Mouse (Mus musculus) cerebellum, adult 2 months (tissue): Measurements from ENCODE around the gene Gng8. TPM values are rescaled to one million over a fixed set of nuclear protein-coding genes. Genes with fewer than 3 reads are reported as not detected.
A peak's percentile ranks its signal among the peaks of the same experiment; 100 is the strongest.

ENCODE experiments used
- DNase-seq, 2 experiments: peaks; one replicate each; pipeline ENCODE4 v3.0.0; 2021
- H3K27ac ChIP-seq: fragments of 200-500 bp; 2 replicates; pipeline ENCODE4 v1.5.1; 2012; ENCODE audit warnings: low read length, control low read depth, inconsistent platforms; ENCODE audit not compliant: insufficient read depth
- H3K27me3 ChIP-seq: fragments of 200-500 bp; 2 replicates; pipeline ENCODE4 v1.6.1; 2012; ENCODE audit warnings: inconsistent platforms, mild to moderate bottlenecking, low read length, moderate library complexity; ENCODE audit not compliant: control insufficient read depth, insufficient read depth
- H3K4me1 ChIP-seq: fragments of 200-500 bp; 2 replicates; pipeline ENCODE4 v1.6.1; 2011; ENCODE audit warnings: low read length; ENCODE audit not compliant: control insufficient read depth, insufficient read depth
- H3K4me3 ChIP-seq: fragments of 200-500 bp; replicated peaks from 2 replicates; pipeline ENCODE3; 2011; ENCODE audit warnings: mild to moderate bottlenecking, low read depth, low read length, control low read depth; ENCODE audit not compliant: insufficient read depth
- CTCF ChIP-seq: fragments of 200-500 bp; IDR thresholded peaks from 2 replicates; pipeline ENCODE4 v1.5.1; 2011; ENCODE audit warnings: low read depth, mild to moderate bottlenecking, control low read depth, low read length, moderate library complexity, borderline replicate concordance; ENCODE audit not compliant: insufficient read depth
- POLR2A ChIP-seq: fragments of 200-500 bp; IDR thresholded peaks from 2 replicates; pipeline ENCODE4 v1.6.1; 2011; ENCODE audit warnings: low read length, control low read depth, borderline replicate concordance; ENCODE audit not compliant: insufficient read depth
- WGBS: fragments of 180-500 bp; shearing (Covaris S2); methylation state at CpG from one replicate; pipeline ENCODE4 v1.1.7; 2018; 5-methylcytosine and 5-hydroxymethylcytosine counted together
- polyA plus RNA-seq: library from polyadenylated mRNA; depleted of rRNA; stranded (reverse); fragments of >200 nt; gene quantifications from 2 replicates; pipeline ENCODE4 v1.2.3, GENCODE M21; 2012; rRNA removed

The Gng8 gene
- polyA plus RNA-seq, 1 experiment = 14.0 TPM

- H3K4me3 ChIP-seq = no peak overlapping the region
- H3K27me3 ChIP-seq = no peaks in the 10 kb centered on the region
- DNase-seq = peak; percentile 73 to 77
- WGBS = 21% methylated on average over 14 of the region's 14 CpGs
- peaks cover under 1% of the 10 kb centered on the region; the same call in 1 of the 2 replicates for H3K4me1 ChIP-seq
- H3K27ac ChIP-seq = no peak overlapping the region
- peak; percentile 58; the same call in 1 of the 2 replicates for TF ChIP-seq CTCF
- TF ChIP-seq POLR2A = no peak
Observed at GRCm38 (mm10) chr7:16932704-16933577, 41.4 kb downstream of the Gng8 start.

DNA sequence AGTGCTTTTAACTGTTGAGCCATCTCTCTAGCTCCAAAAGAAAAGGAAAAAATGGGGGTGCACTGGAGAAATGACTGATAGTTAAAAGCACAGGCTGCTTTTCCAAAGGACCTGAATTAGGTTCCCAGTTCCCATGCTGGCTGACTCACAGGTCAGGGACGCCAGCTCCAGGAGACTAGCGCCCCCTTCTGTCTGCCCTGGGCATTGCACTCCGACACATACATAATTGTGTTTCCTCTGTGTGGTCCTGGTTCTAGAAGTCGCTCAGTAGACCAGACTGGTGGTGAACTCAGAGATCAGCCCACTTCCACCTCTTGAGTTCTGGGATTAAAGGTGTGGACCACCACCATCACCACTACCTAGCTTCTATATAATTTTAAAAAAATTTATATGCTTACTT, 45.7 kb downstream of the Gng8 start:
- TF ChIP-seq POLR2A (no peak), CTCF (peak; percentile 39; the same call in 1 of the 2 replicates)
- WGBS = 51% methylated on average over 4 of the region's 4 CpGs
- peak in 1 of 2 experiments; percentile 37 for DNase-seq
- Histone ChIP-seq H3K27ac (no peak overlapping the region), H3K4me3 (no peak overlapping the region), H3K27me3 (no peaks in the 10 kb centered on the region), H3K4me1 (peaks cover 4% of the 10 kb centered on the region)

- Histone ChIP-seq H3K27ac (no peak overlapping the region), H3K4me1 (peaks cover 4% of the 10 kb centered on the region), H3K4me3 (no peak overlapping the region), H3K27me3 (no peaks in the 10 kb centered on the region)
- 44% methylated on average over 17 of the region's 17 CpGs for WGBS
- TF ChIP-seq POLR2A = no peak
- TF ChIP-seq CTCF = no peak
- DNase-seq = peak; percentile 40 to 63
Observed at GRCm38 (mm10) chr7:16938117-16938791, 46.7 kb downstream of the Gng8 start.

GRCm38 (mm10) chr7:16940292-16940691, 48.7 kb downstream of the Gng8 start:
- WGBS = 58% methylated on average over 7 of the region's 7 CpGs
- no peak for DNase-seq
- H3K4me3 ChIP-seq = no peak overlapping the region
- H3K4me1 ChIP-seq = peaks cover 11% of the 10 kb centered on the region
- H3K27me3 ChIP-seq = no peaks in the 10 kb centered on the region
- TF ChIP-seq POLR2A (no peak), CTCF (no peak)
- H3K27ac ChIP-seq = no peak overlapping the region

GRCm38 (mm10) chr7:16942861-16943260, 51.3 kb downstream of the Gng8 start:
- Histone ChIP-seq H3K27me3 (no peaks in the 10 kb centered on the region), H3K4me1 (peaks cover 11% of the 10 kb centered on the region), H3K4me3 (no peak overlapping the region), H3K27ac (no peak overlapping the region)
- no peak for DNase-seq
- WGBS = 36% methylated on average over 4 of the region's 4 CpGs
- TF ChIP-seq CTCF = no peak
- TF ChIP-seq POLR2A = no peak

DNA sequence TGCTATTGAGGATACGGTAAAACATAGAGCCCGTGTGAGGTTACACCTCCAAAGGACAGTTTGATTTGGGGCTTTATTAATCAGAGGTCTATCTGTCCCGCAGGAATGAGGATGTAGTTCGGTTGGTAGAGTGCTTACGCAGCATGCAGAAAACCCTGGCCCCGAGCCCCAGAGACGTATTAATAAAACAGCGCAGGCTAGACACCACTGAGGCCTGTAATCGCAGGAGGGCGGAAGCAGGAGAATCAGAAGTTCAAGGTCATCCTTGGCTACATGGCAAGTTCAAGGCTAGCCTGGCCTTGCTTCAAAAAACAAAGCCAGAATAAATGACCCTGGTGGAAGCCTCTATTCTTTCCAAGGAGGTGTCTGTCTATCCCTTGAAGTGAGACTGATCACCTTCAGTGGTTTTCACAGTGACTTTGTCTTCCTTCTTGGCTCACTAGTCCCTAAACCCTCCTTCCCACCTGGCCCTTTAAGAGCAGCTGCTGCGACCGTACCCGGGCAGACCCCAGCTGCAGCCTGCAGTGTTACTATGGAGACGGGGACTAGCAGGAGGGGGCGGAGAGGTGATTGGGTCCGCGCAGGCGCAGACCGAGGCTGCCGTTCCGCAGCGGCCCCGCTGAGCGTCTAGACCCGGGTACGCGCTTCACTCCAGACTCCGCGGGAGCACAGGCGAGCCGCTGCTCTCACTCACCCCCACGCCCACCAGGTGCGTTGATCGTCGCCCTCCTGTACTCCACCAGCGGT, 52.6 kb downstream of the Gng8 start, which contains the start of gene Pnmal2:
TSS of gene Pnmal2 (plus strand) at position 622 of the 747 bp plus-strand sequence.
- H3K27me3 ChIP-seq = no peaks in the 10 kb centered on the region
- 9% methylated on average over 36 of the region's 36 CpGs for WGBS
- peak within 1 kb of the TSS; percentile 95 for H3K27ac ChIP-seq
- DNase-seq = peak; percentile 93 to 94
- H3K4me1 ChIP-seq = peaks cover 19% of the 10 kb centered on the region; the same call in 1 of the 2 replicates
- peak within 1 kb of the TSS; percentile 87 for H3K4me3 ChIP-seq
- no peak for TF ChIP-seq CTCF
- peak; percentile 96 for TF ChIP-seq POLR2A

DNA sequence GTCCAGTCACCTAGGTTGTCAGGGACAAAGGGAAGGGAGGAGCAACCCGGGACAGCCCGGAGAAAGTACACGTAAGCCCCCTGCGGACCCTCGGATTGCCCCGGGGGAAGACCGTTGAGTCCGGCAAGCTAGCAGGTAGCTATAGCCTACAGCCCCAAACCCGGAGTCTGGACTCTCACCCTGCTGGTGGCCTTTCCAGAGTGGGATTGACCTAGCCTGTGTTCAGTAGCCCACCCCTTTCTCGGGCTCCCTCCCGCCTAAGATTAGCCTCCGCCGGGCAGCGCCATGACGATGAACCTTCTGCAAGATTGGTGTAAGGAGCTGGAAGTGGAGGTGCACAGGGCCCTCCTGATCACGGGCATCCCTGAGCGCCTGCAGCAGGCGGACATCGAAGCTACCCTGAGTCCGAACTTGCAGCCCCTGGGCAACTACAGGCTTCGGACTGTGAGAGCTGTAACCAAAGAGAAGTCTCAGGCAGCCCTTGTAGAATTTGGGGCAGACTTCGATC, 53.3 kb downstream of the Gng8 start:
- Histone ChIP-seq H3K4me3 (peak overlapping the region; percentile 87), H3K27ac (peak overlapping the region; percentile 95), H3K27me3 (no peaks in the 10 kb centered on the region), H3K4me1 (peaks cover 22% of the 10 kb centered on the region; the same call in 1 of the 2 replicates)
- peak in 1 of 2 experiments; percentile 57 for DNase-seq
- TF ChIP-seq CTCF (no peak), POLR2A (no peak)
- whole genome bisulfite sequencing = 1% methylated on average over 22 of the region's 22 CpGs

Other genes starting within 250 kb of the Gng8 start
- gene Ceacam15, start 216.1 kb upstream of the Gng8 start, polyA plus RNA-seq = 0.08 TPM in 1 of 2 replicates, not detected in the other
- not detected in 2 replicates for gene Ceacam9, start 169.9 kb upstream of the Gng8 start, polyA plus RNA-seq
- gene Ap2s1, start 153.4 kb upstream of the Gng8 start, polyA plus RNA-seq = 424 and 454 TPM in 2 replicates
- 3.5 and 4.0 TPM in 2 replicates for gene Slc1a5, start 110.4 kb upstream of the Gng8 start, polyA plus RNA-seq
- gene Strn4, start 75.9 kb upstream of the Gng8 start, polyA plus RNA-seq = 158 and 160 TPM in 2 replicates
- 38.6 and 38.9 TPM in 2 replicates for gene Fkrp, start 75.1 kb upstream of the Gng8 start, polyA plus RNA-seq
- gene Prkd2, start 48.9 kb upstream of the Gng8 start, polyA plus RNA-seq = 6.5 and 7.5 TPM in 2 replicates
- gene Dact3, start 16.5 kb upstream of the Gng8 start, polyA plus RNA-seq = 60.8 and 68.2 TPM in 2 replicates
- 0.11 TPM in 2 replicates for gene Ptgir, start 14.7 kb downstream of the Gng8 start, polyA plus RNA-seq
- 1,355 and 1,504 TPM in 2 replicates for gene Calm3, start 32.3 kb downstream of the Gng8 start, polyA plus RNA-seq
- 135 and 136 TPM in 2 replicates for gene Pnmal2, start 52.9 kb downstream of the Gng8 start, polyA plus RNA-seq
- 27.4 and 29.9 TPM in 2 replicates for gene Pnmal1, start 67.9 kb downstream of the Gng8 start, polyA plus RNA-seq
- gene Gm42372, start 91.3 kb downstream of the Gng8 start, polyA plus RNA-seq = 33.2 and 34.4 TPM in 2 replicates
- 0.87 and 1.2 TPM in 2 replicates for gene Ccdc8, start 100.9 kb downstream of the Gng8 start, polyA plus RNA-seq
- gene Ppp5c, start 136.1 kb downstream of the Gng8 start, polyA plus RNA-seq = 306 and 336 TPM in 2 replicates
- gene Hif3a, start 170.6 kb downstream of the Gng8 start, polyA plus RNA-seq = 2.1 and 4.2 TPM in 2 replicates
- gene Psg16, start 182.3 kb downstream of the Gng8 start, polyA plus RNA-seq = 20.8 and 22.0 TPM in 2 replicates